In the genomic region with DNA sequence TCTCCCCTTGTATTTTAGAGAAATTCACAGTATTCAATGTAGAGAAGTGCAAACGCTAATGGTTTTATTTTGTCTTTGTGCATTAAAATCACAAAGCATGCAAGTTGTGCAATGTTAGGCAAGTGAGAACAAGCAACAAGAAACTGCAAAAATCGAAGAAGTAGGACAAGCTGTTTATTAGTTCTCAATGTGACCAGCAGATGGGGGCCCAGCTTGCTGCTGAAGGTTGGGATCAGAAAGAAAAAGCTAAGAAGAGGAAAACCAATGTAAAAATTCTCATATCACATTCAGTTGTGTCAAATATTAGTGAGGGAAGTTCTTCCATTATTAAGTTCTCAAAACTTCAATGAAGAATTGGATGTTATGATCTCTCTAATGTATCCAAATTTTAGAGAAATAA, we compare ENCODE assay signal across 11 mouse cellular contexts.
DNase-seq lines count a peak whose midpoint lies in the region; ATAC-seq and TF ChIP-seq lines count a peak whose summit lies in the region.
"Had no signal": no experiment of that assay in that cellular context is flagged by ENCODE, and none has a peak within 500 bp of the region (broad histone marks: within the 10 kb centered on the region; RNA-seq: fewer than 3 reads in every experiment).

No protein-coding gene starts in this region.

- TF ChIP-seq POLR2A in heart, adult 2 months (IDR thresholded peaks at IDR 0.05; ENCODE audit: insufficient read depth, low read depth, low read length), result no peak
- no peak for TF ChIP-seq POLR2A in brain, embryonic 14.5 days (IDR thresholded peaks at IDR 0.05; ENCODE audit: borderline replicate concordance, extremely low read depth, insufficient read depth, insufficient read length, poor library complexity, severe bottlenecking)

- no peaks in the 10 kb centered on the region for H3K9me3 ChIP-seq in midbrain, embryonic 14.5 days (ENCODE audit: control insufficient read depth, low read length)
- H3K9me3 ChIP-seq in midbrain, embryonic 10.5 days (replicated peaks), result no peaks in the 10 kb centered on the region
- H3K9me3 ChIP-seq: limb, embryonic 15.5 days had no signal

- no peak for ATAC-seq in midbrain, embryonic 14.5 days (ENCODE audit: low FRiP score, low TSS enrichment)
- ATAC-seq: inflammation-experienced regulatory T-cells, adult 6 months had no signal

- no peaks in the 10 kb centered on the region for H3K27me3 ChIP-seq in heart, adult 2 months (ENCODE audit: control insufficient read depth, insufficient read depth, low read length)
- H3K27me3 ChIP-seq in midbrain, embryonic 14.5 days (ENCODE audit: control insufficient read depth, insufficient read depth, low read length), result no peaks in the 10 kb centered on the region
- H3K27me3 ChIP-seq in midbrain, embryonic 10.5 days (ENCODE audit: low read depth, poor library complexity, severe bottlenecking), result no peaks in the 10 kb centered on the region
- H3K27me3 ChIP-seq: limb, embryonic 15.5 days had no signal

- DNase-seq in heart, adult 2 months, result no peak
- no peak for DNase-seq in heart, postnatal 25 days (ENCODE audit: low spot score)
- DNase-seq in midbrain, embryonic 14.5 days, result peak; percentile 67
- DNase-seq in midbrain, embryonic 10.5 days (ENCODE audit: low spot score), result no peak
- DNase-seq in brain, embryonic 14.5 days (ENCODE audit: low read depth), result peak; percentile 60
- DNase-seq in retina, postnatal 1 day, result peak; percentile 41
- no peak for DNase-seq in B cell, adult 2 months
- DNase-seq in gastrocnemius, postnatal 25 days, result no peak
- DNase-seq: cerebellum, adult 9-11 months had no signal

- H3K4me1 ChIP-seq in heart, adult 2 months (ENCODE audit: control insufficient read depth, insufficient read depth, low read length), result no peaks in the 10 kb centered on the region
- no peaks in the 10 kb centered on the region for H3K4me1 ChIP-seq in midbrain, embryonic 14.5 days (ENCODE audit: control insufficient read depth, insufficient read depth, low read length)
- H3K4me1 ChIP-seq in midbrain, embryonic 10.5 days, result no peaks in the 10 kb centered on the region
- H3K4me1 ChIP-seq: limb, embryonic 15.5 days had no signal

- H3K36me3 ChIP-seq in heart, adult 2 months (ENCODE audit: control insufficient read depth, insufficient read depth, low read length), result no peaks in the 10 kb centered on the region
- H3K36me3 ChIP-seq in midbrain, embryonic 14.5 days (ENCODE audit: control insufficient read depth, insufficient read depth, low read length), result no peaks in the 10 kb centered on the region
- H3K36me3 ChIP-seq in midbrain, embryonic 10.5 days, result no peaks in the 10 kb centered on the region
- H3K36me3 ChIP-seq: limb, embryonic 15.5 days had no signal

- no peak overlapping the region for H3K9ac ChIP-seq in heart, adult 2 months (ENCODE audit: low read depth, low read length)
- H3K9ac ChIP-seq in midbrain, embryonic 14.5 days (replicated peaks; ENCODE audit: low read length), result no peak overlapping the region
- H3K9ac ChIP-seq: limb, embryonic 15.5 days had no signal

- peak; percentile 50 for TF ChIP-seq CTCF in heart, adult 2 months (IDR thresholded peaks at IDR 0.05)
- TF ChIP-seq CTCF in brain, embryonic 14.5 days (IDR thresholded peaks at IDR 0.05; ENCODE audit: borderline replicate concordance, extremely low read depth, insufficient read depth, insufficient read length), result peak; percentile 55; the same call in 1 of the 2 replicates

- no peaks in the 10 kb centered on the region for H3K79me2 ChIP-seq in heart, adult 2 months (replicated peaks; ENCODE audit: control insufficient read depth, insufficient read depth, low read length)

- H3K4me2 ChIP-seq in midbrain, embryonic 14.5 days (ENCODE audit: low read length), result no peak overlapping the region
- H3K4me2 ChIP-seq: limb, embryonic 15.5 days had no signal

- no peak overlapping the region for H3K4me3 ChIP-seq in heart, adult 2 months
- H3K4me3 ChIP-seq in midbrain, embryonic 14.5 days (replicated peaks; ENCODE audit: low read depth, low read length), result no peak overlapping the region
- H3K4me3 ChIP-seq in midbrain, embryonic 10.5 days, result no peak overlapping the region
- H3K4me3 ChIP-seq: limb, embryonic 15.5 days had no signal

- WGBS in heart, adult 2 months, result 60% methylated on average over 2 of the region's 2 CpGs
- 71% methylated on average over 2 of the region's 2 CpGs for WGBS in midbrain, embryonic 14.5 days
- 67% methylated on average over 2 of the region's 2 CpGs for WGBS in midbrain, embryonic 10.5 days

- no peak for TF ChIP-seq EP300 in heart, adult 2 months (IDR thresholded peaks at IDR 0.05; ENCODE audit: insufficient read depth, low read depth, low read length)

- intact Hi-C loops in heart, adult 2 months (cut with DNase I), result loop anchor here (10.0 kb wide), 1 partner anchor 182 kb away; no protein-coding TSS in a partner anchor
- intact Hi-C loops in heart, postnatal 25 days (cut with DNase I), result no loop called here

- H3K27ac ChIP-seq in heart, adult 2 months, result no peak overlapping the region
- no peak overlapping the region for H3K27ac ChIP-seq in midbrain, embryonic 14.5 days (replicated peaks; ENCODE audit: low read depth, low read length)
- H3K27ac ChIP-seq in midbrain, embryonic 10.5 days (replicated peaks), result no peak overlapping the region
- H3K27ac ChIP-seq: limb, embryonic 15.5 days had no signal

Comparison
In these comparisons a context has a peak if more than half of its experiments do, and no peak if none do; other contexts are left out.
1. DNase-seq: peak in midbrain, embryonic 14.5 days (single experiment), brain, embryonic 14.5 days (single experiment) and retina, postnatal 1 day (single experiment); none in heart, adult 2 months (0 of 2), heart, postnatal 25 days (single experiment), midbrain, embryonic 10.5 days (single experiment), B cell, adult 2 months (0 of 2) and gastrocnemius, postnatal 25 days (single experiment).